Comparison of ENCODE assay signal across 8 mouse cellular contexts in the genomic region with DNA sequence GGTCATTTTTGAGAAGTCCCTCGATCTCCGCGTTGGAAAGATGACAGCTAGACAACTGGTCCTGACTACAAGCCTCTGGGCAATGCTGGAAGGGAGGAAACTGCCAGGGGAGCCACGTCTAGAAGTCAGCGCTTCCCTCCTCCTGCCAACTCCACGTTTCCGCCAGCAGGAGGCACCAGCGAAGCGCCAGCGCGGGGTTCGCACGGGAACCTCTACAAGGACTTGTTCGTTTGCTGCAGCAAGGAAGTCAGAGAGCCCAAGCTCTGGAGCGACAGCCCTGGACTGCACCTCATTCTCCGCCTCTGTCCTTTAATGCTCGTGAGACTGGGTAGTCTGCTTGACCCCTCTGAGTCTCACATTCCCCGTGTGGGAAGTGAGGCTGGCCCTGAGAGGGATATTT. TPM values are rescaled to one million over a fixed set of nuclear protein-coding genes. Genes with fewer than 3 reads are reported as not detected.
DNase-seq lines count a peak whose midpoint lies in the region; ATAC-seq lines count a peak whose summit lies in the region.

No protein-coding gene starts in this region.

- H3K9ac ChIP-seq in hindbrain, embryonic 14.5 days = no peak overlapping the region

- H3K27me3 ChIP-seq in hindbrain, embryonic 14.5 days (ENCODE audit: control insufficient read depth, insufficient read depth, low read length) = no peaks in the 10 kb centered on the region

- peak; percentile 68; the same call in 1 of the 2 replicates for ATAC-seq in hindbrain, embryonic 14.5 days (ENCODE audit: low FRiP score)

- H3K9me3 ChIP-seq in hindbrain, embryonic 14.5 days (ENCODE audit: control insufficient read depth, low read length) = no peaks in the 10 kb centered on the region

- no peaks in the 10 kb centered on the region for H3K36me3 ChIP-seq in hindbrain, embryonic 14.5 days (replicated peaks; ENCODE audit: control insufficient read depth, insufficient read depth)

- peak; percentile 70 for DNase-seq in WW6 (ENCODE audit: low read depth, low spot score)
- peak; percentile 60 to 70 for DNase-seq in cerebellum, postnatal 25 days
- DNase-seq in frontal cortex, postnatal 36 days (ENCODE audit: low spot score in 2 of 2) = peak; percentile 70 to 73
- peak; percentile 84 for DNase-seq in hindbrain, embryonic 14.5 days (ENCODE audit: low spot score)
- DNase-seq in layer of hippocampus, postnatal 36 days = peak; percentile 67 to 68
- DNase-seq in lung, postnatal 4 days = peak; percentile 87 to 89
- DNase-seq in right cerebral cortex, adult 2 months (ENCODE audit: low spot score in 2 of 2) = peak; percentile 71 to 77
- DNase-seq in urinary bladder, postnatal 14 days (ENCODE audit: low spot score) = peak; percentile 86

- H3K4me3 ChIP-seq in hindbrain, embryonic 14.5 days (replicated peaks; ENCODE audit: low read length) = no peak overlapping the region

- H3K4me1 ChIP-seq in hindbrain, embryonic 14.5 days (replicated peaks; ENCODE audit: control insufficient read depth, insufficient read depth, low read length) = 0 out of 2 replicates have a peak, but pooled peaks cover 5% of the 10 kb centered on the region

- no peak overlapping the region for H3K4me2 ChIP-seq in hindbrain, embryonic 14.5 days (replicated peaks)

- WGBS in hindbrain, embryonic 14.5 days = 1% methylated on average over 18 of the region's 18 CpGs

- H3K27ac ChIP-seq in hindbrain, embryonic 14.5 days = no peak overlapping the region

RNA-seq across cellular contexts. Expression of a gene that starts 16.7 kb away (rescaled TPM):
- polyA plus RNA-seq in hindbrain, embryonic 14.5 days (2014; fragmentation: Nextera tagmentation; extraction: Ambion mirVana) = 264 and 303 TPM in 2 replicates
- 100 to 1,000 TPM; 284 to 295 TPM for total RNA-seq in layer of hippocampus, postnatal 36 days (2021)

RNA-seq across cellular contexts. Expression of a gene that starts 48.4 kb away (rescaled TPM):
- 31.1 and 33.3 TPM in 2 replicates for polyA plus RNA-seq in hindbrain, embryonic 14.5 days (2014; fragmentation: Nextera tagmentation; extraction: Ambion mirVana)
- total RNA-seq in layer of hippocampus, postnatal 36 days (2021) = 10 to 100 TPM; 28.7 to 30.3 TPM
